Mouse (Mus musculus) G1E (cell line): ENCODE measurements around the gene Dyrk1a.

ENCODE experiments used
- CTCF ChIP-seq: IDR thresholded peaks from 2 replicates; pipeline ENCODE4 v1.5.1; 2012; ENCODE audit warnings: low read depth, low read length, inconsistent platforms, mixed read lengths
- TAL1 ChIP-seq: conservative IDR thresholded peaks from 2 replicates; pipeline ENCODE4 v1.6.1; 2012; ENCODE audit warnings: low read depth, low read length, inconsistent platforms, mixed read lengths

- TF ChIP-seq TAL1 = no peak
- TF ChIP-seq CTCF = no peak
These were observed 36.1 kb upstream of the Dyrk1a start for GRCm38 (mm10) chr16:94533679-94534078.
